Mouse (Mus musculus): ENCODE results near the gene Tut1. TPM values are rescaled to one million over a fixed set of nuclear protein-coding genes. Genes with fewer than 3 reads are reported as not detected.
"Not testable (repeated sequence)": the region's sequence is repeated elsewhere in the genome, so short reads cannot be mapped to it uniquely, and the experiment has no call there.

The Tut1 gene
- total RNA-seq, 2 experiments from 2014 or later, result 7.2 to 8.8 TPM

DNA sequence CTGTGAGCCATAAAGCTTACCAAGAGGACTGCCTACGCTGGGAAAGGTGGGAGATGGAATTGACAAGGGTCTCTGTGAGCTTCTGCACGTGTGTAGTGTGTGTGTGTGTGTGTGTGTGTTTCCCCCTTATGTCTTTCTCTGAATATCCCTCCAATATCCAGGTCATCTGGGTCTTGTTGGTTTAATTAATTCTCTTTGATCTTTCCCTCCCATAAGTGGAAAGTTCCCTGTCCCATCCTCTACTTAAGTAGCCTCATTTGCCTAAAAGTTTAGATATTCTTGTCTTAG lies 39.9 kb downstream of the Tut1 start:
- DNase-seq (ENCODE audit: low spot score), result no peak
- intact Hi-C loops (cut with DNase I), result loop anchor here (2.0 kb wide), 1 partner anchor 89 kb away; no protein-coding TSS in a partner anchor

- intact Hi-C loops (cut with DNase I), result loop anchor here (2.0 kb wide), 1 partner anchor 38 kb away; no protein-coding TSS in a partner anchor
Observed at GRCm38 (mm10) chr19:8994813-8995607, 41.4 kb downstream of the Tut1 start.

GRCm38 (mm10) chr19:8996601-8997000 lies 43.0 kb downstream of the Tut1 start:
- no peak for DNase-seq (ENCODE audit: low spot score)

More at GRCm38 (mm10) chr19:8994813-8995607, 41.4 kb downstream of the Tut1 start:
- DNase-seq (ENCODE audit: low spot score), result no peak

DNA sequence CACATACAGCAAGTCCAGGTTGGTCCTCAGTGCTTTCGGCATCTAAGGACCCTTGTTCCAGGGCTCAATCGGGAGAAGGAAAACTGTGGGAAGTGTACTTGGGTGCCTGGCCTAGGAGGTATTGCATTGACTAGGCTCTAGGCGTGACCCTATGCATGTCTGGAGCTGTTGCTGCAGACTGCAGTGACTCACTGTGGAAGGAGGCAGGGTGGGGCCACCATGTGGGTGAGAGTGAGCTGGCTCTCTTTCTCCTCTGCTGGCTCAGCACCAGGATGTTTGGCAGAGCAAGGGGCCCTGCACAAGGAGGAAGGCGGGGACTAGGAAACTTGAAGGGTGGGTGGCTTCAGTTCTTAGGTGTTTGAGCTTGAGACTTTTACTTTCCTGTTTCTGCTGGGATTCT lies 43.9 kb downstream of the Tut1 start:
- peak; percentile 89 for DNase-seq (ENCODE audit: low spot score)
- intact Hi-C loops (cut with DNase I), result no loop called here

More at GRCm38 (mm10) chr19:8996601-8997000, 43.0 kb downstream of the Tut1 start:
- intact Hi-C loops (cut with DNase I), result no loop called here

DNA sequence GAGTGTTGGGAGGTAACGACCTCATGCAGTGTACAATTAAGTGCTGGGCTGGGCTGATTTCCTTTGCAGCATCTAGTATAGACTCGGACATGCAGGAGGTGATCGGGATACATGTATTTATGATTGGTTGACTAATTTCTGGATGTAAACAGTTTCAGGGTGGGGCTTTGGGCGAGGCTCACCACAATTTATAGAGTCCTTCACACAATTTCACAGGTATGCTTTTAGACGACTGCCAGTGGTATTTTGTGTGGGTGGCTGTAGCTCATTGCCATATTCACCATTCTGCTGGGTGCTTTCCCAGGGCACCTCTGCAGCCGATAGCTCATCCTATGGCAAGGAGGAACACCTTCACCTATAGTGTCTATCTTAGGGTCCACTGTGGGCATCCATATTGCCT lies 44.9 kb downstream of the Tut1 start:
- no peak for DNase-seq (ENCODE audit: low spot score)
- intact Hi-C loops (cut with DNase I), result loop anchor here (2.0 kb wide), 1 partner anchor 24 kb away; no protein-coding TSS in a partner anchor

DNA sequence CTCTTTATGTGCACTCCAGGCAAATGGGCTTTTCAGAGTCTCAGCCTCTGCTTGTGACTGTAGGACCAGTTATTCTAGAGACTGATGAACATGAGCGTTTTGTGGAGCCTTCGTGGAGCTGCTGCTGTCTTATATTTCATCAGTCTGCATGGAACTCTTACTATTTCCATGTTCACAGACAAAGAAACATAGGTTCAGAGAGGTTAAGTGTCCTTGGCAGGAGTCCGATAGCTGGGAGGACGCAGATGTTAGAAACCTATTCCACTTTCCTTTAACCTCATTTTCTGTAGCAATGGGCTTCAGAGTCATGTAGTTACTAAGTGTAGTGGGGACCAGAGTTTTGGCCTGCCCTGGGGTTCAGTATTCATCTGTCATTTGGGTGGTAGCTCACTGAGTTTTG lies 45.6 kb downstream of the Tut1 start:
- DNase-seq (ENCODE audit: low spot score), result no peak
- intact Hi-C loops (cut with DNase I), result loop anchor here (2.0 kb wide), 1 partner anchor 24 kb away; no protein-coding TSS in a partner anchor

DNA sequence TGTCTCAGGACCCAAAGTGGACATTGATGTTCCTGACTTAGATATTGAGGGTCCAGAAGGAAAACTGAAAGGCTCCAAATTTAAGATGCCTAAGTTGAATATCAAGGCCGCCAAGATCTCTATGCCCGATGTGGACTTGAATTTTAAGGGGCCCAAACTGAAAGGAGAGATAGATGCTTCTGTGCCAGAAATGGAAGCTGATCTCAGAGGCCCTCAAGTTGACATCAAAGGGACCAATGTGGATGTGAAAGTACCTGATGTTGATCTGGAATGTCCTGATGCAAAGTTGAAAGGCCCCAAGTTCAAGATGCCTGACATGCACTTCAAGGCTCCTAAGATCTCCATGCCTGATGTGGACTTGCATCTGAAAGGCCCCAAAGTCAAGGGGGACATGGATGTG lies 53.3 kb downstream of the Tut1 start:
- DNase-seq (ENCODE audit: low spot score); intact Hi-C loops (cut with DNase I): not testable (repeated sequence)

Other genes with a start within 250 kb of the Tut1 start
- gene Slc3a2, start 230.5 kb upstream of the Tut1 start, total RNA-seq (2021), result 10 to 100 TPM; 36.1 to 38.0 TPM
- 10 to 100 TPM; 17.9 to 18.9 TPM for gene Wdr74, start 218.0 kb upstream of the Tut1 start, total RNA-seq (2021)
- gene 1700092M07Rik, start 213.1 kb upstream of the Tut1 start, total RNA-seq (2021), result not detected
- 10 to 100 TPM; 27.6 to 31.0 TPM for gene Stx5a, start 212.4 kb upstream of the Tut1 start, total RNA-seq (2021)
- gene Nxf1, start 196.8 kb upstream of the Tut1 start, total RNA-seq (2021), result 10 to 100 TPM; 37.5 to 48.1 TPM
- 100 to 1,000 TPM; 108 to 110 TPM for gene Tmem223, start 182.9 kb upstream of the Tut1 start, total RNA-seq (2021)
- 10 to 100 TPM; 14.8 to 16.4 TPM for gene Tmem179b, start 179.4 kb upstream of the Tut1 start, total RNA-seq (2021)
- 1 to 10 TPM; 7.4 to 7.6 TPM for gene Taf6l, start 167.4 kb upstream of the Tut1 start, total RNA-seq (2021)
- gene Polr2g, start 155.3 kb upstream of the Tut1 start, total RNA-seq (2021), result 10 to 100 TPM; 53.4 to 62.4 TPM
- gene Zbtb3, start 151.3 kb upstream of the Tut1 start, total RNA-seq (2021), result 1 to 10 TPM; 1.9 to 2.1 TPM
- gene Ttc9c, start 134.5 kb upstream of the Tut1 start, total RNA-seq (2021), result 10 to 100 TPM; 12.5 to 15.8 TPM
- gene Hnrnpul2, start 133.8 kb upstream of the Tut1 start, total RNA-seq (2021), result 10 to 100 TPM; 42.5 to 49.4 TPM
- gene AC129217.1, start 124.1 kb upstream of the Tut1 start, total RNA-seq (2021), result not detected
- gene Bscl2, start 116.4 kb upstream of the Tut1 start, total RNA-seq (2021), result 10 to 100 TPM; 23.9 to 24.0 TPM
- gene Gng3, start 114.7 kb upstream of the Tut1 start, total RNA-seq (2021), result not detected
- 1 to 10 TPM; 3.3 to 4.9 TPM for gene Lrrn4cl, start 103.1 kb upstream of the Tut1 start, total RNA-seq (2021)
- 100 to 1,000 TPM; 113 to 124 TPM for gene Ubxn1, start 82.4 kb upstream of the Tut1 start, total RNA-seq (2021)
- gene Uqcc3, start 72.9 kb upstream of the Tut1 start, total RNA-seq (2021), result 10 to 100 TPM; 59.3 to 60.1 TPM
- gene Lbhd1, start 70.1 kb upstream of the Tut1 start, total RNA-seq (2021), result 1 to 10 TPM; 1.4 to 5.9 TPM
- not detected for gene Gm49403, start 69.9 kb upstream of the Tut1 start, total RNA-seq (2021)
- gene 1810009A15Rik, start 65.0 kb upstream of the Tut1 start, total RNA-seq (2021), result 10 to 100 TPM; 17.6 to 19.8 TPM
- gene Gm49416, start 64.9 kb upstream of the Tut1 start, total RNA-seq (2021), result 1 to 10 TPM in 1 of 2 experiments, under 1 TPM in 1; 0.68 to 2.0 TPM
- gene Ints5, start 60.8 kb upstream of the Tut1 start, total RNA-seq (2021), result 10 to 100 TPM; 11.2 to 11.8 TPM
- 10 to 100 TPM; 55.6 to 58.7 TPM for gene Ganab, start 55.8 kb upstream of the Tut1 start, total RNA-seq (2021)
- gene B3gat3, start 33.5 kb upstream of the Tut1 start, total RNA-seq (2021), result 10 to 100 TPM; 35.9 to 36.7 TPM
- 10 to 100 TPM; 22.0 to 23.6 TPM for gene Rom1, start 24.5 kb upstream of the Tut1 start, total RNA-seq (2021)
- gene Eml3, start 24.3 kb upstream of the Tut1 start, total RNA-seq (2021), result 1 to 10 TPM; 8.9 to 9.1 TPM
- 10 to 100 TPM; 29.5 to 32.3 TPM for gene Mta2, start 12.0 kb upstream of the Tut1 start, total RNA-seq (2021)
- 100 to 1,000 TPM; 241 to 256 TPM for gene Eef1g, start 13.2 kb downstream of the Tut1 start, total RNA-seq (2021)
- gene Ahnak, start 35.4 kb downstream of the Tut1 start, total RNA-seq (2021), result 100 to 1,000 TPM; 283 to 326 TPM
- 1 to 10 TPM in 1 of 2 experiments, not detected in 1; 3.6 TPM for gene Scgb1a1, start 134.1 kb downstream of the Tut1 start, total RNA-seq (2021)
- gene Asrgl1, start 181.8 kb downstream of the Tut1 start, total RNA-seq (2021), result 10 to 100 TPM; 22.4 to 26.3 TPM